Mouse (Mus musculus) B cell, adult 62 days (primary cell): ENCODE data around the gene Vamp5. TPM values are rescaled to one million over a fixed set of nuclear protein-coding genes. Genes with fewer than 3 reads are reported as not detected.

Experiments used
- total RNA-seq: library from RNA; stranded (reverse); gene quantifications from 4 replicates; pipeline ENCODE4 v1.2.4, GENCODE M21; 2023

Vamp5 gene
- total RNA-seq = 6.5 to 15.2 TPM (median 9.6 TPM) in 4 replicates

DNA sequence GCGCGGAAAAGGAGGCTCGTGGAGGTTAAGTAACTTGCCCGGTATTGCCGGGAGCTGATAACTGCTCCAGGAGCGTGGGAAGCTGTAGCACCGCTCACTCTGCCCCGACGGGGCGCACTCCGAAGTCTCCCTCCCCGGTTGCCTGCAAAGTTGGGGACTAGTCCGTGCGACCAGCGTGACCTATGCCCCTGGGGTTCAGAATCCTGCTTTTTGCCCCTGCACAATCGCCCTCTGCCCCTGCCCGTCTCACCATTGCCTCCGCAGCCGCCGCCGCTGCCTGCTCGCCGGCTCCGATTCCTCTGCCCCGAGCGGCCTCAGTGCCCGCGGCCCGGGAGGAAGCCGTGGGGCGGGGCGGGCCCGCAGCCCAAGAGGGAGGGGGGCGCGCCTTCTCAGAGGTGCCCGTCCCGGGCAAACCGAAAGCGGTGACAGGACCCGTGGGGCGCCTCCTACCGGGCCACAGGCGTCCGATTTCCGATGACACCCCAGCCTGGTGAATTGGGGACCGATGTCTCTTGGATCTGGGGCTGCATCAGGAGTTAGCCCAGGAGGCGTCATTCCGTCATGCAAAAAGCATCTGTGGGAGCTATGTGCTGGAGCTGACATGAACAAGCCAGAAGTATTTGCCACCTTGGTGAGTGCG is at the start of gene Vamp5:
TSS of gene Vamp5 (minus strand) at position 338 of the 640 bp plus-strand sequence.

DNA sequence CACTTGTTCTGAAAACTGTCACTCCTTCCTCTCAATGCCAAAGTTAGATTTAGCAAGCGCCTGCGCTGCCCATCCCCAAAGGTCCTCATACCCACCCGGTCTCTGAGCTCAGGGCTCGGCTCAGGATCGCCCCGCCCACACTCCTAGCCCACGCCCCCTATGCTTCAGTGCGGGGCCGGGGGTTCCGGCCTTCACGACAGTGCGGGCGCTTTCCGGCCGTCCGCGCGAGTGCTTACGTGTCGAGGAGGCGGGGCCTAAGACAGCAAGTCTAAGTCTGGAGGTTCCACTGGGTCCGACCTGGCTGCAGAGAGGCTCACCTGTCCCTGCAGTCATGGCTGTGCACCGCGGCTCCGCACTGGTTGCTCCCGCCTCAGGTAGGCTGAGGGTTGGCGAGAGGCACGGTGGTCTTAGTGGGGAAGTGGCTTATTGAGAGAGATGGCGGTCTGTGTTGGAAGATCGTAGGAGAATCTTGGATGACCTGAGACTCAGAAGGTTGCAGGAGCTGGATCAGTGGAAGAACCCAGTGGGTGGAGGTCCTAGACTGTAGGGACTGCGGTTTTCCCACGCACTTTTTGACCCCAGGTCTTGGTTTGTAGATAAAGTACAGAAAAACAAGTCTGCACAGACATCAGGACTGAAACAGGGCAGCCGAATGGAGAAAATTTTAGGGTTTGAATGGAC is 33.9 kb upstream of the Vamp5 start, which contains the start of gene Ggcx:
TSS of gene Ggcx (plus strand) at position 233 of the 681 bp plus-strand sequence.

DNA sequence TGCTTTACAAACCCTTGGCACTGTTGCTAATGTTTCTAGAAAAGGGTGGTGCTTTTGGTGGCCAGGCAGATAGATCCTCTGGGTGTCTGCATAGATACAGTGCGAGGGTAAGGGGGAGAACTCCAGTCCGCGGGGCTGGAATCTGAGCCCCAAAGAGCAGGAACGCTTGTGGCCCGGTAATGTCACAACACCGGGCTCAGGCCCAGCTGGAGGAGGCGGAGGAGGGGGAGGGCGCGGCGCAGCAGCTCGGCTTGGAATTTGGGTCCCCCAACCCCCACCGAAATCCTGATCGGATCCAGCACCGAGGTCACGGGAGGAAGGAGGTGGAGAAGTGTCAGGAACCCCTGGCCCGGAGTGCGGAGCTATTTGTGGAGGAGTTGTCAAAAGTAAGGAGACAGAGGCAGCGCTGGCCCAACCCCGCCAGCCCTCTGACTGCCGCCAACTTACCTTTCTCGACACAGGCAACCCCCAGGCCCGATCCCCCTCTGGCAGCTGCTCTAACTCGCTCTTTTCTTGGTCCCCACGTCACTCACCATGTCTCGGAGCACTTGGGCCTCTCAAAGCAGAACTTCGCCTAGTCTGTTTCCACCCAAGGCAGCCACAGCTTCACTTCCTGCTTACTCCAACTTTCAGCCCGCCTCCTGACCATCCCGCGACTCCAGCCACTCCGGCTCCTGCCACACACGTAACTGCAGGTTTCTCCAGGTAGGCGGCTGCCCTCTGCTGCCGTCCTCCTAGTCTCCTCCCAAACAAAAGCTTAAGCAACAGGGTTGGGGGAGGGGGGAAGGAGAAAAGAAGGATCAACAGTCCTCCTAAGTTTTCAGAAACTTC is 9.9 kb upstream of the Vamp5 start, which contains the start of gene Vamp8:
TSS of gene Vamp8 (minus strand) at position 763 of the 831 bp plus-strand sequence.

DNA sequence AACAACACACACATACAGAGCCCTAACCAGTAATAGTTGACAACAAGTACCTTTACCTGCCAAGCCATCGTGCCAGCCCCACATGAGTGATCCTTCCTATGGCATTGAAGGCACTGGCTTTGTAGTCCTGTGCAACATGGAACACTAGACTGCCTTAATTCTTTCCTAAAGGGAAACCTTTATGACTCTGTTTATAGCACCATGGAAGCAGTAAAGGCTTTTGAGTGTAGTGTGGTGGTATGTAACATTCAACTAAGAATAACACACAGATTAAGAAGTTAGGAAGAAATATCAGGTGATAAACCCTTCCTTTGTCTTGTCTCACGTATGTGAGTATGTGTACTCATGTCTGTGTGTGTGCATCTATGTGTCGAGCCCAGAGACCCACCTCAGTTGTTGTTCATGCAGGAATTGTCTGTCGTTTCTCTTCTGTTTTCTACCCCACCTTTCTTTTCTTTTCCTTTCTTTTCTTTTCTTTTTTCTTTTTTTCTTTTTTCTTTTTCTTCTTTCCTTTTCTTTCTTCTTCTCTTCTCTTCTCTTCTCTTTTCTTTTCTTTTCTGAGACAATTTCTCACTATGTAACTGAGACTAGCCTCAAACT is 13.3 kb downstream of the Vamp5 start, which contains the start of gene Rnf181:
TSS of gene Rnf181 (minus strand) at position 113 of the 600 bp plus-strand sequence.

DNA sequence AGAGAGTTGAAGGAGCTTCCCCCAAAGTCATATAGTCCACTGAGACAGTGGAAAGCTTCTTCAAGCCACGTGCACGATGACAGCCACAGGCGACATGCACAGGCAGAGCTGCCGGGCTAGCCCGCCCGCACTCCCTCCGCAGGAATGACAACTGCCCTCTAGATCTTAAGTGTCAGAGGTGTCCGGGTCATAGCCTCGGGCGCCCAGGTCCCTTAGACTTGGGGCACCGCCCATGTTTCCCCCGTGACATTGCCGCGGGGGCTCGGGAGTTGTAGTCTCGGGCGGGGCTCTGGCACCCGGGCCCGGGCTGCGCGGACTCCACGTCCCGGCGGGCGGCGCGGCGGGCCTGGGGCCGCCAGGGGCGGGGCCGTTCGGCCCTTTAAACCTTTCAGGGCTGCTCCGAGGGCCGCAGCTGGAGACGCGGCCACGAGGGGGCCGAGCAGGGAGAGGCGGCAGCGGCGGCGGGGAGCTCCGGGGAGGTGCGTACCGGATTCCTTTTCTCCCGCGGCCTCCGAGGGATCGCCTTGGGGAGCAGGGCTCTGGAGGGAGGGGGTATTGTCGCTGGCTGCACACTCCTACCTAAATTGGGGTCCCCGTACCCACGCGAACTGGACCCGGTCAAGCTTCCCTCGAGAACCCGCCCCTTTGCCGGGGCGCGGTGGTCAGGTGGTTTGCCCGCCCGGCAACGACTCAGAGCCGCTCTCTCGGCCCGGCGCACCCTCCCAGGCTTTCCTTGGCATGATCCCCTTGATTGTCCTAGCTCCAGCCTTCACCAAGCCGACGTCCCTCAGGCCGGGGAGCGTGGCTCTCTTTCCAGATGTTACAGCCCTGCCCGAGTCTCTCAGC is 25.0 kb downstream of the Vamp5 start, which contains the start of gene Tmem150a:
TSS of gene Tmem150a (plus strand) at position 382 of the 846 bp plus-strand sequence.

DNA sequence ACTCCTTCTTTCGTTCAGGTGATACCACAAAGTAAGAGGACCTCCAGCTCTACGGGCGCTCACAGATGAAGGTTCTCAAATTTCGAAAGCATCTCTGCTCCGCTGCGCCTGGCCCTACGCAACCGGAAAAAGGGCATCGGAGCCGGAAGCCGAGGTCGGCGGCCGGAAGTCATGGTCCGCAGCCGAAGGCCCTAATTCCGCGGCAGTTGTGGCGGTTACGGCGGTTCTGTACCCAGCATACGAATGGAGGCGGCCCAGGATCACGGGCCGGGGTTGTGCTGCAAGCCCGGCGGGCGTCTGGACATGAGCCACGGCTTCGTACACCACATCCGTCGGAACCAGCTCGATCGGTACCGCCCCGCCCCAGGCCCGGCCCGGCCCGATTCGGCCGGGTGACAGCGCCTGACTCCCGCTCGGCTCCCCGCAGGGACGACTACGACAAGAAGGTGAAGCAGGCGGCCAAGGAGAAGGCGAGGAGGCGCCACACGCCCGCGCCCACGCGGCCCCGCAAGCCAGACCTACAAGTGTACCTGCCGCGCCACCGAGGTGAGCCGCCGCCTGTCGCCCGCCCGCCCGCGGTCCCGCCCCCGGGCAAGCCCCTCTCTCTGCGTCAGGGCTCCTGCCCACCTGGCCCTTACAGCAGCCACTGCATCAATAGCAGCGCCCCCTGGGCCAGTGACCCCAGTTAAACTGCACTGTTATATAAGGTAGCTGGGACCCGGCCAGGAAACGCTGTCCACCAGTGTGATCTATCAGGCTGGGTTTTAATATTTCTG is 32.9 kb downstream of the Vamp5 start, which contains the start of gene 0610030E20Rik:
TSS of gene 0610030E20Rik (plus strand) at position 152 of the 776 bp plus-strand sequence.

DNA sequence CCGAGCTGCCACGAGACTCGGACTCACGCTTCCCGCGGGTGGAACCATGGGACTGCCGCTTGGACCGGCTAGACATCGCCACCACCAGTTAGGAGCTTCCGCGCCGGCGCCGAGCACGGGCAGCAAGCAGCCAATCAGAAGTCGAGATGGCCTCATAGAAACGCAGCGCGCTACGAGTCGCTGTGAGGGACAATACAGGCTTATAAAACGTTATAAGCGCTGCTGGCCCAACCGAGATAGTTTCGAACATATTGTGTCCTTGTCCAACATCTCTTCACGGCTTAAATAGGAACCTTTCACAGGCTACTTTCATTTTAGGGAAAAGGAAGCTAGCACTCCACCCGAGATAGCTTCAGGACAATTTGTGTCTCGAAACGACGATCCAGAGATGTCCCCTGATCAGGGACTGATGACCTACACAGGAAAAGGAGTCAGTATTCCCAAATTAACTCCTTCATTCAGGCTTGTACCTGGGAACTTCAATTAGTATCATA is 35.1 kb downstream of the Vamp5 start, which contains the start of gene Usp39:
TSS of gene Usp39 (minus strand) at position 111 of the 494 bp plus-strand sequence.

Other genes starting within 250 kb of the Vamp5 start
- not detected in 4 replicates for gene Atoh8, start 144.9 kb downstream of the Vamp5 start, total RNA-seq
- not detected in 4 replicates for gene Sftpb, start 75.9 kb downstream of the Vamp5 start, total RNA-seq
- 41.8 to 54.8 TPM (median 43.5 TPM) in 4 replicates for gene Usp39, start 35.3 kb downstream of the Vamp5 start, total RNA-seq
- 39.6 to 46.0 TPM (median 41.1 TPM) in 4 replicates for gene 0610030E20Rik, start 33.2 kb downstream of the Vamp5 start, total RNA-seq
- gene Tmem150a, start 25.0 kb downstream of the Vamp5 start, total RNA-seq = 3.6 to 4.5 TPM (median 4.0 TPM) in 4 replicates
- gene Rnf181, start 13.5 kb downstream of the Vamp5 start, total RNA-seq = 64.7 to 72.5 TPM (median 69.9 TPM) in 4 replicates
- gene Vamp8, start 10.2 kb upstream of the Vamp5 start, total RNA-seq = 89.8 to 98.2 TPM (median 94.9 TPM) in 4 replicates
- 10.3 to 13.6 TPM (median 11.1 TPM) in 4 replicates for gene Ggcx, start 33.8 kb upstream of the Vamp5 start, total RNA-seq
- 252 to 291 TPM (median 267 TPM) in 4 replicates for gene Mat2a, start 59.1 kb upstream of the Vamp5 start, total RNA-seq
- gene Sh2d6, start 141.2 kb upstream of the Vamp5 start, total RNA-seq = 0.46 to 0.60 TPM (median 0.55 TPM) in 3 of 4 replicates, not detected in the other
- gene Capg, start 163.9 kb upstream of the Vamp5 start, total RNA-seq = 327 to 361 TPM (median 338 TPM) in 4 replicates
- gene Elmod3, start 217.9 kb upstream of the Vamp5 start, total RNA-seq = 14.9 to 18.1 TPM (median 15.8 TPM) in 4 replicates
- gene Retsat, start 218.0 kb upstream of the Vamp5 start, total RNA-seq = 5.5 to 8.8 TPM (median 7.4 TPM) in 4 replicates
- gene Tgoln1, start 236.5 kb upstream of the Vamp5 start, total RNA-seq = 194 to 209 TPM (median 196 TPM) in 4 replicates